Mouse (Mus musculus) lung, adult 2 months (tissue): Measurements from ENCODE around the gene Taf1a. TPM values are rescaled to one million over a fixed set of nuclear protein-coding genes. Genes with fewer than 3 reads are reported as not detected.
"Not testable (repeated sequence)": the region's sequence is repeated elsewhere in the genome, so short reads cannot be mapped to it uniquely, and the experiment has no call there.

Experiments
- DNase-seq: peaks from one replicate; pipeline ENCODE4 v3.0.0; 2022
- H3K4me1 ChIP-seq: fragments of 200-500 bp; 2 replicates; pipeline ENCODE4 v1.6.1; 2011; ENCODE audit warnings: low read length; ENCODE audit not compliant: control insufficient read depth, insufficient read depth
- H3K4me3 ChIP-seq: fragments of 200-500 bp; replicated peaks from 2 replicates; pipeline ENCODE3; 2011; ENCODE audit warnings: low read depth, mild to moderate bottlenecking, control low read depth, low read length; ENCODE audit errors: extremely low read depth
- CTCF ChIP-seq: fragments of 200-500 bp; IDR thresholded peaks from 2 replicates; pipeline ENCODE4 v1.5.1; 2011; ENCODE audit warnings: mild to moderate bottlenecking, low read length, control low read depth; ENCODE audit not compliant: insufficient read depth
- POLR2A ChIP-seq: fragments of 200-500 bp; IDR thresholded peaks from 2 replicates; pipeline ENCODE4 v1.6.1; 2011; ENCODE audit warnings: low read depth, mild to moderate bottlenecking, control low read depth, low read length, borderline replicate concordance; ENCODE audit errors: extremely low read depth
- WGBS: fragments of 180-500 bp; shearing (Covaris S2); methylation state at CpG from one replicate; pipeline ENCODE4 v1.1.7; 2018; 5-methylcytosine and 5-hydroxymethylcytosine counted together
- polyA plus RNA-seq: library from polyadenylated mRNA; depleted of rRNA; stranded (reverse); fragments of >200 nt; gene quantifications from 2 replicates; pipeline ENCODE4 v1.2.3, GENCODE M21; 2012

Taf1a gene
- polyA plus RNA-seq, 1 experiment, result 10.3 TPM

- 96% methylated on average over 5 of the region's 5 CpGs for WGBS
- TF ChIP-seq CTCF (no peak), POLR2A (no peak)
- no peak overlapping the region for H3K4me3 ChIP-seq
- no peaks in the 10 kb centered on the region for H3K4me1 ChIP-seq
- no peak for DNase-seq
Measured at GRCm38 (mm10) chr1:183366361-183366760, 22.4 kb upstream of the Taf1a start.

- no peak for TF ChIP-seq POLR2A
- TF ChIP-seq CTCF, result no peak
- WGBS, result 3% methylated on average over 56 of the region's 56 CpGs
- Histone ChIP-seq H3K4me1 (no peaks in the 10 kb centered on the region), H3K4me3 (peak overlapping the region; percentile 79)
- no peak for DNase-seq
Measured at GRCm38 (mm10) chr1:183368601-183369400, 20.0 kb upstream of the Taf1a start.

GRCm38 (mm10) chr1:183369427-183370014, 19.3 kb upstream of the Taf1a start, which contains the start of gene Mia3:
TSS of gene Mia3 (minus strand) at chr1:183369553.
- TF ChIP-seq CTCF, result no peak
- peak; percentile 71; the same call in 1 of the 2 replicates for TF ChIP-seq POLR2A
- WGBS, result under 1% methylated on average over 48 of the region's 51 CpGs
- peak within 1 kb of the TSS; percentile 79 for H3K4me3 ChIP-seq
- H3K4me1 ChIP-seq, result no peaks in the 10 kb centered on the region
- DNase-seq, result peak; percentile 89

- no peak overlapping the region for H3K4me3 ChIP-seq
- 81% methylated on average over 5 of the region's 5 CpGs for WGBS
- no peak for DNase-seq
- no peaks in the 10 kb centered on the region for H3K4me1 ChIP-seq
- TF ChIP-seq CTCF (no peak), POLR2A (no peak)
Measured at GRCm38 (mm10) chr1:183374728-183375127, 14.1 kb upstream of the Taf1a start.

GRCm38 (mm10) chr1:183377045-183377444, 11.7 kb upstream of the Taf1a start:
- no peaks in the 10 kb centered on the region for H3K4me1 ChIP-seq
- WGBS, result 66% methylated on average over 4 of the region's 4 CpGs
- DNase-seq, result no peak
- TF ChIP-seq CTCF (no peak), POLR2A (no peak)
- H3K4me3 ChIP-seq, result no peak overlapping the region

- no peak for DNase-seq
- no peak for TF ChIP-seq POLR2A
- TF ChIP-seq CTCF, result no peak
- Histone ChIP-seq H3K4me3 (no peak overlapping the region), H3K4me1 (no peaks in the 10 kb centered on the region)
- 57% methylated on average over 10 of the region's 10 CpGs for WGBS
Measured at GRCm38 (mm10) chr1:183378321-183378941, 10.3 kb upstream of the Taf1a start.

- 83% methylated on average over 3 of the region's 3 CpGs for WGBS
- DNase-seq, H3K4me3 ChIP-seq, H3K4me1 ChIP-seq: not testable (repeated sequence)
Measured at GRCm38 (mm10) chr1:183379376-183379775, 9.4 kb upstream of the Taf1a start.

- 72% methylated on average over 5 of the region's 5 CpGs for WGBS
- TF ChIP-seq CTCF (no peak), POLR2A (no peak)
- Histone ChIP-seq H3K4me3 (no peak overlapping the region), H3K4me1 (no peaks in the 10 kb centered on the region)
- no peak for DNase-seq
Measured at GRCm38 (mm10) chr1:183381816-183382215, 7.0 kb upstream of the Taf1a start.

GRCm38 (mm10) chr1:183382621-183383020, 6.2 kb upstream of the Taf1a start:
- H3K4me3 ChIP-seq, result no peak overlapping the region
- TF ChIP-seq POLR2A, result no peak
- TF ChIP-seq CTCF, result no peak
- no peaks in the 10 kb centered on the region for H3K4me1 ChIP-seq
- no peak for DNase-seq
- WGBS, result 87% methylated on average over 2 of the region's 2 CpGs

- 93% methylated on average over 3 of the region's 3 CpGs for WGBS
- not testable (repeated sequence) for DNase-seq, H3K4me3 ChIP-seq, H3K4me1 ChIP-seq
Measured at GRCm38 (mm10) chr1:183387421-183387820, 1.4 kb upstream of the Taf1a start.
